Mouse (Mus musculus): ENCODE measurements around the gene Sdhaf3. TPM values are rescaled to one million over a fixed set of nuclear protein-coding genes. Genes with fewer than 3 reads are reported as not detected.

Sdhaf3 gene
- 1 to 10 TPM; 1.2 to 2.6 TPM for polyA plus RNA-seq (2017; shearing (Covaris generic))

GRCm38 (mm10) chr6:6955764-6956561 lies at the start of gene Sdhaf3:
TSS of gene Sdhaf3 (plus strand) at chr6:6956004.

Other genes starting within 250 kb of the Sdhaf3 start
- gene Dlx6, start 92.7 kb upstream of the Sdhaf3 start, polyA plus RNA-seq (2017; shearing (Covaris generic)): under 1 TPM; 0.34 to 0.36 TPM
- under 1 TPM in 1 of 2 experiments, not detected in 1; 0.20 TPM for gene Dlx5, start 73.9 kb upstream of the Sdhaf3 start, polyA plus RNA-seq (2017; shearing (Covaris generic))